Mouse (Mus musculus) brain, embryonic 14.5 days (tissue): ENCODE data around the gene Shb.

Experiments
- CTCF ChIP-seq: fragments of 200-500 bp; IDR thresholded peaks from 2 replicates; pipeline ENCODE4 v1.5.1; 2012; ENCODE audit warnings: inconsistent platforms, mild to moderate bottlenecking, moderate library complexity, borderline replicate concordance; ENCODE audit not compliant: insufficient read depth, insufficient read length; ENCODE audit errors: extremely low read depth
- POLR2A ChIP-seq: fragments of 200-500 bp; IDR thresholded peaks from 2 replicates; pipeline ENCODE4 v1.6.1; 2012; ENCODE audit warnings: mild to moderate bottlenecking, inconsistent platforms, borderline replicate concordance; ENCODE audit not compliant: poor library complexity, insufficient read depth, insufficient read length, severe bottlenecking; ENCODE audit errors: extremely low read depth

GRCm38 (mm10) chr4:45452569-45453111, 79.6 kb downstream of the Shb start:
- TF ChIP-seq POLR2A (no peak), CTCF (no peak)
